Mouse (Mus musculus): Measurements from ENCODE around the gene Arhgap27. TPM values are rescaled to one million over a fixed set of nuclear protein-coding genes. Genes with fewer than 3 reads are reported as not detected.
A peak's percentile ranks its signal among the peaks of the same experiment; 100 is the strongest.

The Arhgap27 gene
- total and polyA plus RNA-seq, 3 experiments, result 14.1 to 22.9 (median 18.5) TPM

- H3K27ac ChIP-seq, result no peak overlapping the region
- 37% methylated on average over 7 of the region's 7 CpGs for WGBS
- H3K27me3 ChIP-seq (ENCODE audit: control insufficient read depth, insufficient read depth, low read length), result no peaks in the 10 kb centered on the region
- peaks cover 6% of the 10 kb centered on the region; the same call in 1 of the 2 replicates for H3K4me1 ChIP-seq (ENCODE audit: control insufficient read depth, insufficient read depth, low read length)
- intact Hi-C loops (cut with DNase I), result no loop called here
- TF ChIP-seq POLR2A (IDR thresholded peaks at IDR 0.05; ENCODE audit: insufficient read depth, low read depth, low read length) (no peak), EP300 (IDR thresholded peaks at IDR 0.05; ENCODE audit: insufficient read depth, low read depth, low read length) (no peak), CTCF (IDR thresholded peaks at IDR 0.05) (no peak)
- no peaks in the 10 kb centered on the region; the same call in 1 of the 2 replicates for H3K36me3 ChIP-seq (ENCODE audit: control insufficient read depth, insufficient read depth, low read length)
- H3K9ac ChIP-seq (ENCODE audit: low read depth, low read length), result no peak overlapping the region
- DNase-seq, result peak in 1 of 2 experiments; percentile 63
- H3K79me2 ChIP-seq (replicated peaks; ENCODE audit: control insufficient read depth, insufficient read depth, low read length), result no peaks in the 10 kb centered on the region
- no peak overlapping the region for H3K4me3 ChIP-seq
Measured at GRCm38 (mm10) chr11:103281784-103282183, 81.7 kb downstream of the Arhgap27 start.

Other genes with a start within 250 kb of the Arhgap27 start
- gene Hexim1, start 247.5 kb downstream of the Arhgap27 start, total RNA-seq (2021), result 10 to 100 TPM; 18.2 to 19.3 TPM
- 7.8 and 9.0 TPM in 2 replicates for gene Hexim1, start 247.5 kb downstream of the Arhgap27 start, polyA plus RNA-seq (2012; rRNA removed)
- 1 to 10 TPM; 1.3 to 1.9 TPM for gene Hexim2, start 231.3 kb downstream of the Arhgap27 start, total RNA-seq (2021)
- gene Hexim2, start 231.3 kb downstream of the Arhgap27 start, polyA plus RNA-seq (2012; rRNA removed), result 2.6 and 2.9 TPM in 2 replicates
- gene Fmnl1, start 192.6 kb downstream of the Arhgap27 start, total RNA-seq (2021), result 10 to 100 TPM; 12.1 to 14.5 TPM
- 12.8 and 14.2 TPM in 2 replicates for gene Fmnl1, start 192.6 kb downstream of the Arhgap27 start, polyA plus RNA-seq (2012; rRNA removed)
- not detected for gene 1700023F06Rik, start 155.1 kb downstream of the Arhgap27 start, total RNA-seq (2021)
- 0.21 TPM in 1 of 2 replicates, not detected in the other for gene 1700023F06Rik, start 155.1 kb downstream of the Arhgap27 start, polyA plus RNA-seq (2012; rRNA removed)
- not detected for gene Spata32, start 145.3 kb downstream of the Arhgap27 start, total RNA-seq (2021)
- gene Spata32, start 145.3 kb downstream of the Arhgap27 start, polyA plus RNA-seq (2012; rRNA removed), result not detected in 2 replicates
- gene Map3k14, start 96.2 kb downstream of the Arhgap27 start, total RNA-seq (2021), result 1 to 10 TPM; 3.0 to 3.4 TPM
- 3.7 and 4.5 TPM in 2 replicates for gene Map3k14, start 96.2 kb downstream of the Arhgap27 start, polyA plus RNA-seq (2012; rRNA removed)
- gene Plekhm1, start 49.0 kb upstream of the Arhgap27 start, total RNA-seq (2021), result 10 to 100 TPM; 10.6 to 11.9 TPM
- gene Plekhm1, start 49.0 kb upstream of the Arhgap27 start, polyA plus RNA-seq (2012; rRNA removed), result 10.2 and 12.2 TPM in 2 replicates
- gene Lrrc37a, start 140.9 kb upstream of the Arhgap27 start, total RNA-seq (2021), result not detected
- gene Lrrc37a, start 140.9 kb upstream of the Arhgap27 start, polyA plus RNA-seq (2012; rRNA removed), result not detected in 2 replicates

All from heart, adult 2 months (tissue).